Mouse (Mus musculus) bone marrow, adult 2 months (tissue): ENCODE measurements at regions not wholly inside any gene's neighbourhood (a gene's known extent, or its start where the extent isn't known, plus 50 kb on each side); places are given as distances from the start of the nearest gene placed in this dataset.

Experiments used
- CTCF ChIP-seq: fragments of 200-500 bp; IDR thresholded peaks from 2 replicates; pipeline ENCODE4 v1.5.1; 2011; ENCODE audit warnings: low read length, control low read depth; ENCODE audit not compliant: control insufficient read depth, insufficient read depth
- POLR2A ChIP-seq: fragments of 200-500 bp; IDR thresholded peaks from 2 replicates; pipeline ENCODE4 v1.6.1; 2011; ENCODE audit warnings: low read depth, mild to moderate bottlenecking, control low read depth, low read length, borderline replicate concordance; ENCODE audit not compliant: control insufficient read depth

- TF ChIP-seq CTCF (no peak), POLR2A (no peak)
These were observed 61.9 kb upstream of the Ak4 start for GRCm38 (mm10) chr4:101356954-101357891.
